Comparison of ENCODE assay signal across 20 mouse cellular contexts in genomic region chr7:67831738-67832137, GRCm38 (mm10).
DNase-seq lines count a peak whose midpoint lies in the region; ATAC-seq and TF ChIP-seq lines count a peak whose summit lies in the region.
"Had no signal": no experiment of that assay in that cellular context is flagged by ENCODE, and none has a peak within 500 bp of the region (broad histone marks: within the 10 kb centered on the region; RNA-seq: fewer than 3 reads in every experiment).

No protein-coding gene starts in this region.

- TF ChIP-seq EP300 in heart, postnatal 0 days (IDR thresholded peaks at IDR 0.05; ENCODE audit: low read depth): no peak
- no peak for TF ChIP-seq EP300 in stomach, postnatal 0 days (optimal IDR thresholded peaks at IDR 0.05)

- no peak for TF ChIP-seq CTCF in heart, postnatal 0 days (IDR thresholded peaks at IDR 0.05; ENCODE audit: low read depth)
- TF ChIP-seq CTCF in midbrain, postnatal 0 days (IDR thresholded peaks at IDR 0.05): peak; percentile 44
- peak; percentile 2; the same call in 1 of the 2 replicates for TF ChIP-seq CTCF in brain, embryonic 14.5 days (IDR thresholded peaks at IDR 0.05; ENCODE audit: borderline replicate concordance, extremely low read depth, insufficient read depth, insufficient read length)
- peak; percentile 49 for TF ChIP-seq CTCF in stomach, postnatal 0 days (IDR thresholded peaks at IDR 0.05; ENCODE audit: low read depth)

- 0 out of 2 replicates have a peak, but pooled peaks cover 5% of the 10 kb centered on the region for H3K9me3 ChIP-seq in heart, postnatal 0 days (replicated peaks; ENCODE audit: control insufficient read depth, low read length)
- H3K9me3 ChIP-seq in midbrain, postnatal 0 days (ENCODE audit: low read length): no peaks in the 10 kb centered on the region
- no peaks in the 10 kb centered on the region; the same call in 1 of the 2 replicates for H3K9me3 ChIP-seq in midbrain, embryonic 13.5 days
- no peaks in the 10 kb centered on the region for H3K9me3 ChIP-seq in stomach, postnatal 0 days (ENCODE audit: control insufficient read depth, low read length)
- H3K9me3 ChIP-seq in neural tube, embryonic 15.5 days (replicated peaks): no peaks in the 10 kb centered on the region
- H3K9me3 ChIP-seq: embryonic facial prominence, embryonic 15.5 days; hindbrain, embryonic 13.5 days; limb, embryonic 10.5 days; midbrain, embryonic 15.5 days had no signal

- 71% methylated on average over 2 of the region's 2 CpGs for WGBS in heart, postnatal 0 days
- WGBS in midbrain, postnatal 0 days: 76% methylated on average over 2 of the region's 2 CpGs
- WGBS in midbrain, embryonic 13.5 days: 80% methylated on average over 2 of the region's 2 CpGs
- 80% methylated on average over 2 of the region's 2 CpGs for WGBS in stomach, postnatal 0 days
- 84% methylated on average over 2 of the region's 2 CpGs for WGBS in neural tube, embryonic 15.5 days

- H3K4me3 ChIP-seq in heart, postnatal 0 days (ENCODE audit: low read depth, low read length): no peak overlapping the region
- no peak overlapping the region for H3K4me3 ChIP-seq in midbrain, postnatal 0 days (ENCODE audit: low read depth, low read length)
- H3K4me3 ChIP-seq in midbrain, embryonic 13.5 days (replicated peaks): no peak overlapping the region
- no peak overlapping the region for H3K4me3 ChIP-seq in stomach, postnatal 0 days (ENCODE audit: low read depth, low read length)
- no peak overlapping the region for H3K4me3 ChIP-seq in neural tube, embryonic 15.5 days (replicated peaks)
- H3K4me3 ChIP-seq: embryonic facial prominence, embryonic 15.5 days; forebrain, embryonic 13.5 days; hindbrain, embryonic 13.5 days; limb, embryonic 10.5 days; midbrain, embryonic 15.5 days had no signal

- peak; percentile 20 for DNase-seq in heart, postnatal 0 days (ENCODE audit: low spot score)
- DNase-seq in heart, postnatal 4 days: no peak
- DNase-seq in midbrain, postnatal 0 days (ENCODE audit: low spot score): no peak
- DNase-seq in brain, embryonic 14.5 days (ENCODE audit: low read depth): no peak
- DNase-seq in stomach, postnatal 0 days (ENCODE audit: low spot score): no peak
- DNase-seq: adrenal gland, postnatal 14 days; cerebellum, adult 2 months; kidney, adult 2 months; kidney, postnatal 4 days; lung, adult 2 months; spleen, adult 18-20 months had no signal

- no peak for TF ChIP-seq POLR2A in brain, embryonic 14.5 days (IDR thresholded peaks at IDR 0.05; ENCODE audit: borderline replicate concordance, extremely low read depth, insufficient read depth, insufficient read length, poor library complexity, severe bottlenecking)

- H3K4me2 ChIP-seq in heart, postnatal 0 days (ENCODE audit: low read depth, low read length): no peak overlapping the region
- no peak overlapping the region for H3K4me2 ChIP-seq in midbrain, postnatal 0 days (ENCODE audit: low read depth, low read length, poor library complexity, severe bottlenecking)
- H3K4me2 ChIP-seq in midbrain, embryonic 13.5 days (replicated peaks): no peak overlapping the region
- no peak overlapping the region for H3K4me2 ChIP-seq in stomach, postnatal 0 days (replicated peaks; ENCODE audit: low read depth)
- H3K4me2 ChIP-seq in neural tube, embryonic 15.5 days: no peak overlapping the region
- H3K4me2 ChIP-seq: embryonic facial prominence, embryonic 15.5 days; forebrain, embryonic 13.5 days; hindbrain, embryonic 13.5 days; liver, embryonic 11.5 days; midbrain, embryonic 15.5 days had no signal

- no peak overlapping the region for H3K27ac ChIP-seq in heart, postnatal 0 days (ENCODE audit: low read depth)
- no peak overlapping the region for H3K27ac ChIP-seq in midbrain, postnatal 0 days (ENCODE audit: low read depth, low read length)
- no peak overlapping the region for H3K27ac ChIP-seq in midbrain, embryonic 13.5 days
- H3K27ac ChIP-seq in stomach, postnatal 0 days (replicated peaks): no peak overlapping the region
- no peak overlapping the region for H3K27ac ChIP-seq in neural tube, embryonic 15.5 days (replicated peaks)
- H3K27ac ChIP-seq: embryonic facial prominence, embryonic 15.5 days; forebrain, embryonic 13.5 days; hindbrain, embryonic 13.5 days; limb, embryonic 10.5 days; midbrain, embryonic 15.5 days had no signal

- H3K4me1 ChIP-seq in heart, postnatal 0 days (ENCODE audit: control insufficient read depth, insufficient read depth): 0 out of 2 replicates have a peak, but pooled peaks cover 5% of the 10 kb centered on the region
- H3K4me1 ChIP-seq in midbrain, postnatal 0 days (ENCODE audit: insufficient read depth, low read length): no peaks in the 10 kb centered on the region
- no peaks in the 10 kb centered on the region for H3K4me1 ChIP-seq in midbrain, embryonic 13.5 days (replicated peaks)
- H3K4me1 ChIP-seq in stomach, postnatal 0 days (replicated peaks; ENCODE audit: control insufficient read depth, insufficient read depth): no peaks in the 10 kb centered on the region
- peaks cover 3% of the 10 kb centered on the region; the same call in 1 of the 2 replicates for H3K4me1 ChIP-seq in neural tube, embryonic 15.5 days
- H3K4me1 ChIP-seq: hindbrain, embryonic 13.5 days; midbrain, embryonic 15.5 days had no signal

- no peak overlapping the region for H3K9ac ChIP-seq in heart, postnatal 0 days (replicated peaks; ENCODE audit: low read depth, low read length)
- H3K9ac ChIP-seq in midbrain, postnatal 0 days (replicated peaks; ENCODE audit: low read length, poor library complexity, severe bottlenecking): no peak overlapping the region
- H3K9ac ChIP-seq in midbrain, embryonic 13.5 days (replicated peaks): no peak overlapping the region
- no peak overlapping the region for H3K9ac ChIP-seq in stomach, postnatal 0 days (ENCODE audit: low read length)
- H3K9ac ChIP-seq in neural tube, embryonic 15.5 days (replicated peaks): no peak overlapping the region
- H3K9ac ChIP-seq: embryonic facial prominence, embryonic 15.5 days; forebrain, embryonic 13.5 days; hindbrain, embryonic 13.5 days; midbrain, embryonic 15.5 days had no signal

- ATAC-seq in heart, postnatal 0 days (ENCODE audit: insufficient read depth, low read depth): no peak
- ATAC-seq in midbrain, postnatal 0 days (ENCODE audit: low FRiP score): no peak
- ATAC-seq in midbrain, embryonic 13.5 days: no peak
- no peak for ATAC-seq in stomach, postnatal 0 days (ENCODE audit: low FRiP score, low TSS enrichment)
- no peak for ATAC-seq in neural tube, embryonic 15.5 days (ENCODE audit: low FRiP score)
- ATAC-seq: activated CD4-positive, CD25-positive, alpha-beta regulatory T cell, adult 4 months; forebrain, embryonic 13.5 days; midbrain, embryonic 15.5 days had no signal

- no peaks in the 10 kb centered on the region for H3K27me3 ChIP-seq in heart, postnatal 0 days (ENCODE audit: control insufficient read depth, insufficient read depth, low read length)
- H3K27me3 ChIP-seq in midbrain, postnatal 0 days (ENCODE audit: insufficient read depth, low read length): no peaks in the 10 kb centered on the region
- H3K27me3 ChIP-seq in midbrain, embryonic 13.5 days: no peaks in the 10 kb centered on the region
- no peaks in the 10 kb centered on the region for H3K27me3 ChIP-seq in stomach, postnatal 0 days (ENCODE audit: control insufficient read depth, insufficient read depth, low read length)
- H3K27me3 ChIP-seq in neural tube, embryonic 15.5 days (replicated peaks): no peaks in the 10 kb centered on the region
- H3K27me3 ChIP-seq: embryonic facial prominence, embryonic 15.5 days; forebrain, embryonic 13.5 days; hindbrain, embryonic 13.5 days; midbrain, embryonic 15.5 days had no signal

- no peaks in the 10 kb centered on the region for H3K36me3 ChIP-seq in heart, postnatal 0 days (replicated peaks; ENCODE audit: control insufficient read depth, insufficient read depth, low read length)
- no peaks in the 10 kb centered on the region for H3K36me3 ChIP-seq in midbrain, postnatal 0 days (ENCODE audit: insufficient read depth, low read length)
- 0 out of 2 replicates have a peak, but pooled peaks cover 2% of the 10 kb centered on the region for H3K36me3 ChIP-seq in midbrain, embryonic 13.5 days
- no peaks in the 10 kb centered on the region for H3K36me3 ChIP-seq in stomach, postnatal 0 days (ENCODE audit: control insufficient read depth, insufficient read depth, low read length)
- no peaks in the 10 kb centered on the region for H3K36me3 ChIP-seq in neural tube, embryonic 15.5 days
- H3K36me3 ChIP-seq: embryonic facial prominence, embryonic 15.5 days; hindbrain, embryonic 13.5 days; limb, embryonic 10.5 days; midbrain, embryonic 15.5 days had no signal
